Mouse (Mus musculus) CH12.LX (cell line): ENCODE measurements around the gene Gli2. TPM values are rescaled to one million over a fixed set of nuclear protein-coding genes. Genes with fewer than 3 reads are reported as not detected.

ENCODE experiments used
- DNase-seq: peaks from one replicate; pipeline ENCODE4 v3.0.0-alpha.2; 2013; ENCODE audit errors: extremely low read depth
- H3K27ac ChIP-seq: 2 replicates; pipeline ENCODE4 v1.5.1; 2012; ENCODE audit warnings: low read depth, mild to moderate bottlenecking, control low read depth, moderate library complexity; ENCODE audit not compliant: insufficient read depth
- H3K27me3 ChIP-seq: replicated peaks from 2 replicates; pipeline ENCODE3; 2012; ENCODE audit warnings: inconsistent platforms
- H3K36me3 ChIP-seq, 2 experiments: replicated peaks in 1 of 2; 2 replicates each; pipeline versions ENCODE3 to v1.6.1; 2012; ENCODE audit warnings: inconsistent platforms in 1 of 2, low read length in 1 of 2, mild to moderate bottlenecking in 1 of 2, mixed read lengths in 1 of 2, moderate library complexity in 1 of 2; ENCODE audit not compliant: control insufficient read depth in 1 of 2, insufficient read depth in 1 of 2
- H3K4me1 ChIP-seq, 2 experiments: 2 replicates each; pipeline ENCODE4 v1.6.1; 2012; ENCODE audit warnings: inconsistent platforms in 1 of 2, moderate library complexity in 1 of 2; ENCODE audit not compliant: insufficient read depth in 2 of 2, control insufficient read depth in 1 of 2
- H3K4me2 ChIP-seq: 2 replicates; pipeline ENCODE4 v1.6.1; 2012; ENCODE audit warnings: low read depth, mild to moderate bottlenecking, control low read depth; ENCODE audit not compliant: poor library complexity, insufficient read depth, severe bottlenecking
- H3K4me3 ChIP-seq, 3 experiments: fragments of 150-350 bp in 1 of 3; sonication (generic) in 1 of 3; replicated peaks in 1 of 3; 2 replicates each; pipeline versions ENCODE3 to v1.5.1; 2011 to 2012; ENCODE audit warnings: low read depth in 2 of 3, low read length in 2 of 3, mild to moderate bottlenecking in 2 of 3, moderate library complexity in 2 of 3, control low read depth in 1 of 3, improper control_type of control experiment in 1 of 3, inconsistent platforms in 1 of 3, mixed read lengths in 1 of 3; ENCODE audit not compliant: poor library complexity in 1 of 3
- H3K79me2 ChIP-seq: replicated peaks from 2 replicates; pipeline ENCODE4 v1.6.1; 2012; ENCODE audit warnings: mild to moderate bottlenecking, moderate library complexity; ENCODE audit not compliant: control insufficient read depth, poor library complexity, insufficient read depth, severe bottlenecking; ENCODE audit errors: extremely low read depth
- H3K9ac ChIP-seq: 2 replicates; pipeline ENCODE4 v1.6.1; 2012; ENCODE audit warnings: low read depth, mild to moderate bottlenecking, control low read depth, moderate library complexity; ENCODE audit not compliant: insufficient read depth
- H3K9me3 ChIP-seq: replicated peaks from 2 replicates; pipeline ENCODE3; 2012; ENCODE audit warnings: low read length, inconsistent platforms, mixed read lengths
- BHLHE40 ChIP-seq: IDR thresholded peaks from 2 replicates; pipeline ENCODE4 v1.6.1; 2011; ENCODE audit warnings: mild to moderate bottlenecking, low read depth, low read length, improper control_type of control experiment
- CHD2 ChIP-seq: IDR thresholded peaks from 2 replicates; pipeline ENCODE4 v1.6.1; 2011; ENCODE audit warnings: low read length, improper control_type of control experiment
- CTCF ChIP-seq, 2 experiments: IDR thresholded peaks in 1 of 2; conservative IDR thresholded peaks in 1 of 2; 2 replicates each; pipeline ENCODE4 v1.5.1; 2011 to 2012; ENCODE audit warnings: low read depth in 2 of 2, low read length in 2 of 2, improper control_type of control experiment in 1 of 2, inconsistent platforms in 1 of 2, mild to moderate bottlenecking in 1 of 2, moderate library complexity in 1 of 2
- ELF1 ChIP-seq: IDR thresholded peaks from 2 replicates; pipeline ENCODE4 v1.6.1; 2014; ENCODE audit warnings: low read depth, mild to moderate bottlenecking, inconsistent platforms, low read length, improper control_type of control experiment
- ETS1 ChIP-seq: conservative IDR thresholded peaks from 2 replicates; pipeline ENCODE4 v1.6.1; 2012; ENCODE audit warnings: low read depth, mild to moderate bottlenecking, inconsistent platforms, low read length, improper control_type of control experiment, moderate library complexity
- HCFC1 ChIP-seq: IDR thresholded peaks from 2 replicates; pipeline ENCODE4 v1.6.1; 2012; ENCODE audit warnings: low read depth, mild to moderate bottlenecking, inconsistent platforms, low read length, improper control_type of control experiment
- IRF4 ChIP-seq: IDR thresholded peaks from 2 replicates; pipeline ENCODE4 v1.6.1; 2014; ENCODE audit warnings: low read depth, mild to moderate bottlenecking, inconsistent platforms, low read length, improper control_type of control experiment
- MAFK ChIP-seq: IDR thresholded peaks from 2 replicates; pipeline ENCODE4 v1.6.1; 2011; ENCODE audit warnings: low read length, improper control_type of control experiment; ENCODE audit not compliant: insufficient replicate concordance
- MAX ChIP-seq: IDR thresholded peaks from 2 replicates; pipeline ENCODE4 v1.6.1; 2011; ENCODE audit warnings: low read length, improper control_type of control experiment
- MAZ ChIP-seq: IDR thresholded peaks from 2 replicates; pipeline ENCODE4 v1.6.1; 2012; ENCODE audit warnings: low read depth, mild to moderate bottlenecking, inconsistent platforms, low read length, improper control_type of control experiment, moderate library complexity
- MEF2A ChIP-seq: IDR thresholded peaks from 2 replicates; pipeline ENCODE4 v1.6.1; 2014; ENCODE audit warnings: low read depth, mild to moderate bottlenecking, inconsistent platforms, low read length, improper control_type of control experiment, borderline replicate concordance
- MXI1 ChIP-seq: IDR thresholded peaks from 2 replicates; pipeline ENCODE4 v1.6.1; 2011; ENCODE audit warnings: mild to moderate bottlenecking, low read depth, low read length, improper control_type of control experiment
- MYC ChIP-seq: IDR thresholded peaks from 2 replicates; pipeline ENCODE4 v1.6.1; 2011; ENCODE audit warnings: low read depth, mild to moderate bottlenecking, improper control_type of control experiment, low read length
- NELFE ChIP-seq: IDR thresholded peaks from 2 replicates; pipeline ENCODE4 v1.6.1; 2011; ENCODE audit warnings: low read depth, low read length, improper control_type of control experiment
- NRF1 ChIP-seq: IDR thresholded peaks from 2 replicates; pipeline ENCODE4 v1.6.1; 2014; ENCODE audit warnings: low read depth, mild to moderate bottlenecking, inconsistent platforms, low read length, improper control_type of control experiment, moderate library complexity
- PAX5 ChIP-seq: IDR thresholded peaks from 2 replicates; pipeline ENCODE4 v1.6.1; 2012; ENCODE audit warnings: low read length, inconsistent platforms, mixed read lengths
- RAD21 ChIP-seq: IDR thresholded peaks from 2 replicates; pipeline ENCODE4 v1.6.1; 2011; ENCODE audit warnings: low read depth, mild to moderate bottlenecking, low read length, improper control_type of control experiment, moderate library complexity
- RCOR1 ChIP-seq: conservative IDR thresholded peaks from 2 replicates; pipeline ENCODE4 v1.6.1; 2012; ENCODE audit warnings: low read depth, mild to moderate bottlenecking, inconsistent platforms, low read length, improper control_type of control experiment
- SIN3A ChIP-seq: IDR thresholded peaks from 2 replicates; pipeline ENCODE4 v1.6.1; 2012; ENCODE audit warnings: low read length, improper control_type of control experiment, inconsistent platforms
- SMC3 ChIP-seq: IDR thresholded peaks from 2 replicates; pipeline ENCODE4 v1.6.1; 2011; ENCODE audit warnings: low read depth, low read length, improper control_type of control experiment
- TBP ChIP-seq: conservative IDR thresholded peaks from 2 replicates; pipeline ENCODE4 v1.6.1; 2011; ENCODE audit warnings: low read depth, low read length, improper control_type of control experiment
- TCF12 ChIP-seq: IDR thresholded peaks from 2 replicates; pipeline ENCODE4 v1.6.1; 2014; ENCODE audit warnings: low read depth, mild to moderate bottlenecking, inconsistent platforms, low read length, improper control_type of control experiment
- USF1 ChIP-seq: IDR thresholded peaks from 2 replicates; pipeline ENCODE4 v1.6.1; 2014; ENCODE audit warnings: low read depth, mild to moderate bottlenecking, inconsistent platforms, low read length, improper control_type of control experiment
- ZC3H11A ChIP-seq: IDR thresholded peaks from 2 replicates; pipeline ENCODE4 v1.6.1; 2012; ENCODE audit warnings: low read depth, mild to moderate bottlenecking, inconsistent platforms, low read length, improper control_type of control experiment
- ZKSCAN1 ChIP-seq: IDR thresholded peaks from 2 replicates; pipeline ENCODE4 v1.6.1; 2012; ENCODE audit warnings: low read depth, inconsistent platforms, low read length, improper control_type of control experiment, borderline replicate concordance
- ZMIZ1 ChIP-seq: IDR thresholded peaks from 2 replicates; pipeline ENCODE4 v1.6.1; 2012; ENCODE audit warnings: low read depth, mild to moderate bottlenecking, inconsistent platforms, low read length, improper control_type of control experiment
- dilution Hi-C: fragments of 300-500 bp; cut with MboI; formaldehyde crosslinking; loops from 2 replicates; pipeline ENCODE4 v1.14.3; 2020; ENCODE audit warnings: low sequenced_read_pairs; ENCODE audit not compliant: extremely low pct_unique_long_range_greater_than_20kb, extremely low pct_ligation_motif_present
- in situ Hi-C: fragments of 300-500 bp; cut with MboI; formaldehyde crosslinking; loops from 3 replicates; pipeline ENCODE4 v1.14.3; 2019; ENCODE audit warnings: low sequenced_read_pairs, low pct_ligation_motif_present, low pct_unique_long_range_greater_than_20kb, mixed read lengths
- polyA plus RNA-seq: library from polyadenylated mRNA; unstranded; fragments of >175 nt; gene quantifications from 2 replicates; pipeline ENCODE4 v1.2.1, GENCODE M21; 2012; ENCODE audit warnings: low read depth; ENCODE audit not compliant: insufficient read length
- total RNA-seq, 2 experiments: library from RNA; depleted of rRNA; stranded (reverse); fragments of 300-350 nt in 1 of 2; fragments of >200 nt in 1 of 2; gene quantifications; 2 replicates each; pipeline ENCODE4 v1.2.3; 2012 to 2014

The Gli2 gene
- total and polyA plus RNA-seq, 3 experiments: not detected

- no peaks in the 10 kb centered on the region for H3K79me2 ChIP-seq
- in situ Hi-C loops (no loop called here), dilution Hi-C loops (no loop called here)
- no peaks in the 10 kb centered on the region for H3K36me3 ChIP-seq
- H3K4me1 ChIP-seq: no peaks in the 10 kb centered on the region
- TF ChIP-seq ETS1 (no peak), ELF1 (no peak), USF1 (no peak), TBP (no peak), MYC (no peak), ZMIZ1 (no peak), MAFK (no peak), RAD21 (no peak), NRF1 (no peak), TCF12 (no peak), ZKSCAN1 (no peak)
- no peak overlapping the region for H3K4me2 ChIP-seq
- no peaks in the 10 kb centered on the region for H3K27me3 ChIP-seq
- H3K9me3 ChIP-seq: peaks cover 92% of the 10 kb centered on the region
- H3K27ac ChIP-seq: no peak overlapping the region
- H3K4me3 ChIP-seq: no peak overlapping the region
- no peak for DNase-seq
- no peak overlapping the region for H3K9ac ChIP-seq
Observed at GRCm38 (mm10) chr1:118890125-118890875, 163.1 kb downstream of the Gli2 start.

GRCm38 (mm10) chr1:118880781-118881247, 172.6 kb downstream of the Gli2 start:
- H3K4me3 ChIP-seq: no peak overlapping the region
- no peaks in the 10 kb centered on the region for H3K36me3 ChIP-seq
- no peak overlapping the region for H3K27ac ChIP-seq
- H3K4me1 ChIP-seq: no peaks in the 10 kb centered on the region
- H3K4me2 ChIP-seq: no peak overlapping the region
- peaks cover 96% of the 10 kb centered on the region for H3K9me3 ChIP-seq
- no peak overlapping the region for H3K9ac ChIP-seq
- dilution Hi-C loops (no loop called here), in situ Hi-C loops (no loop called here)
- H3K79me2 ChIP-seq: no peaks in the 10 kb centered on the region
- no peak for DNase-seq
- no peaks in the 10 kb centered on the region for H3K27me3 ChIP-seq
- TF ChIP-seq MXI1: no peak
- TF ChIP-seq IRF4: no peak
- TF ChIP-seq MEF2A: no peak
- no peak for TF ChIP-seq ZC3H11A
- no peak for TF ChIP-seq NELFE
- TF ChIP-seq SIN3A: no peak
- TF ChIP-seq MAZ: no peak
- no peak for TF ChIP-seq BHLHE40
- TF ChIP-seq MAX: no peak
- TF ChIP-seq CHD2: no peak
- TF ChIP-seq CTCF (conservative IDR thresholded peaks at IDR 0.05 in 1 of 2, IDR thresholded peaks at IDR 0.05 in 1 of 2; ENCODE audit: low read depth in 2 of 2, low read length in 2 of 2): no peak
- no peak for TF ChIP-seq ZKSCAN1
- no peak for TF ChIP-seq RCOR1
- no peak for TF ChIP-seq HCFC1
- no peak for TF ChIP-seq SMC3
- TF ChIP-seq ELF1: no peak
- no peak for TF ChIP-seq PAX5
- no peak for TF ChIP-seq NRF1
- TF ChIP-seq, all 38 proteins: peak for 0
